Mouse (Mus musculus) embryo, embryonic 10 days (tissue): ENCODE results near the gene Rrp36.

Experiments used
- DNase-seq: peaks from one replicate; pipeline ENCODE4 v3.0.0-alpha.2; 2015; ENCODE audit warnings: low spot score

The Rrp36 gene

DNA sequence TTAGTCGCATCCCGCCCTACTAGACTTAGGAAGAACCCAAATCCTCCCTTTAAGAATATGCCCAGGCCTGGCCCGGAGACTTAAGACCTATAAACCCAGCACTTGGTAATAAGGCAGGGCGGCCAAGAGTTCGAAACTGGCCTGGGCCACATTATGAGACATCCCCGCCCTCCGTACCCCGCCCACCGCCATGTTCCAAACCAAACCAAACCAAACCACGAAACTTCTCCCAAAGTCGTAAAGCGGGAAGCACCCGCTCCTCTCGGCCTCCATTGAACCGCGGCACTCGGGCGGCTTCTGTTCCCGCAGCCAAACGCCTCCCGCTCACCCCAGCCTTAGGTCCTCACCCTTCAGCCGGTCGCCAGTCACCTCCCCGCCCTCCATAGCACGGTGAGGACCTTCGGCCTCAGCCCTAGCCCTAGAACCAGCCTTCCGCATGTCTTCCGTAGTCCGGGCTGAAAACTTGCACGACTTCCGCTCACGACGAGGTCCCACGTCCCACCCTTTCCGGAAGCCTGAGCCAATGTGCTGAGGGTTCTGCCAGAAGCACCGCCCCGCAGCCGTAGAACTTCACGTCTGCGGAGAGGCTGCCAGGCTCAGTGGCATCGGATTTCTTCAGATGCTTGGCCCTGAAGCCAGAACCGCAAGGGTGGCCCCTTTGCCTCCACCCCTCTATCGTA, at the start of gene Rrp36:
Gene Rrp36, minus strand, starts transcription at position 503 of the 680 bp plus-strand sequence.
- DNase-seq = peak; percentile 97

GRCm38 (mm10) chr17:46721077-46721476, 46.9 kb upstream of the Rrp36 start:
- DNase-seq = no peak

- no peak for DNase-seq
Observed at GRCm38 (mm10) chr17:46714756-46715481, 40.8 kb upstream of the Rrp36 start.

GRCm38 (mm10) chr17:46713849-46714248, 39.7 kb upstream of the Rrp36 start:
- no peak for DNase-seq

DNA sequence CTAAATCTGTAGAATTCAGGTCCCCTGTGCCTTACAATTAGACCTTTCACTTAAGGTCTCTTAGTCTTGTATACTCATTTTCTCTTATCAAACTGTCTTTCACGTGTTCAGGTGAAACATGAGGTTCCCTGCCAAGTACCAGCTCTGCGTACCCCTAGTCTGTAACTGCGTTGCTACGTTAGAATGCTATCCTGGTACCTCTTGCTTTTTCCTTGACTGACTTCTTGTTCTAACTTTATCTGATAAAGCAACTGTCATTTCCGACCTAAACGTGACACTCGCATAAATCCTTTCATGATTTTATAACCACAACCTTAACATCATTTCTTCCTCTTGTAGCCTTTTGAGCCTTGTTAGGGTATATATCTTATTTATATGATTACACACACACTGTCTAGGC, 38.3 kb upstream of the Rrp36 start:
- DNase-seq = no peak

DNA sequence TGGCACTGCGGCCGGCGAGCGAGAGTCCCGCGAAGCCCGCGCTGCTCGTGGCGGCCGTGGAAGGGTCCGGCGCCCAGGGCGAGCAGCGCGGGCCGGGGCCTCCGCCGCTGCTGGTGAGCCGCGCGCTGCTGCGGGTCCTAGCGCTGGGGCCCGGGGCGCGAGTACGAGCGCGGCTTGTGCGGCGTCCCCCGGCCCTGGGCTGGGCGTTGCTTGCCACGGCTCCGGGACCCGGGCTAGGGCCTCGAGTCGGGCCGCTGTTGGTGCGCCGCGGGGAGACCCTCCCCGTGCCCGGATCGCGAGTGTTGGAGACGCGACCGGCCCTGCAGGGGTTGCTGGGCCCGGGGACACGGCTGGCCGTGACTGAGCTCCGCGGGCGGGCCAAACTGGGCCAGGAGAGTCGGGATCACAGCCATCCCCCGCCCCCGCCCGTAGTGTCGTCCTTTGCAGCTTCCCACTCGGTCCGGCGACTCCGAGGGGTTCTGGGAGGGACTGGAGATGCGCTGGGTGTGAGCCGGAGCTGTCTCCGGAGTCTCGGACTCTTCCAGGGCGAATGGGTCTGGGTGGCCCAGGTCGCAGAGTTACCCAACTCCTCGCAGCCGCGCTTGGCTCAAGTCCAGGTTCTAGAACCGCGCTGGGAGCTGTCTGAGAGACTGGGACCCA, 37.6 kb upstream of the Rrp36 start:
- DNase-seq = no peak

GRCm38 (mm10) chr17:46710959-46711597, 36.9 kb upstream of the Rrp36 start, which contains the start of gene Pex6:
Pex6 (plus strand) TSS chr17:46711463.
- peak; percentile 96 for DNase-seq

DNA sequence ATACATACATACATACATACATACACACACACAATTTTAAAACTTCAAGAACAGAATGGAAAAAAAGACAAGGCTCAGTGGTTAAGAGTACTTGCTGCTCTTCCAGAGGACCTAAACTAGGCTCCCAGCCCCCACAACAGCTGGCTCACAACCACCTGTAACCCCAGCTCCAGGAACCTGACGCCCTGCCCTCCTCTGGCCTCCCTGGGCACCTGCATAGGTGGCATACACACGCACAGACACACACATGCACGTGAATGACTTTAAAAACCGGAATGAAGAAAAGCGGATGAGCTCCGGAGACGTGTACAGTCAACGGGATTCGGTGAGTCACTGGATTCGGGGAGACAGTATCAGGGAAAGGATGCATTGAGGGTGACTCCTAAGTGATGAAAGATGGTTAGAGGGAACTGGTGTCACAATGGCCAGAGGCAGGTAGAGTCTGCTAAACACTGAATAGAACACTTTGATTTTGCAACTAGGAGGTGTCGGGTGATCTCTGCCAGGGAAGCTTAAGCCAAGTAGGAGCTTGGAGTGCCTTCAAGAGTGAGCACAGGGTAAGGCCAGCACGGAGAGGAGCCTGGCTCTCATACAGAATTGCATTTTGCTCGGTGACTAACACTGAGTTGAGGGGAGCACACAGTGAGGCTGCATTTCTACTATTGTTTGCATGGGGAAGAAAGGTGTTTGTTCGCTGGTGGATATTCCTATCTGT, 32.4 kb upstream of the Rrp36 start:
- DNase-seq = no peak

DNA sequence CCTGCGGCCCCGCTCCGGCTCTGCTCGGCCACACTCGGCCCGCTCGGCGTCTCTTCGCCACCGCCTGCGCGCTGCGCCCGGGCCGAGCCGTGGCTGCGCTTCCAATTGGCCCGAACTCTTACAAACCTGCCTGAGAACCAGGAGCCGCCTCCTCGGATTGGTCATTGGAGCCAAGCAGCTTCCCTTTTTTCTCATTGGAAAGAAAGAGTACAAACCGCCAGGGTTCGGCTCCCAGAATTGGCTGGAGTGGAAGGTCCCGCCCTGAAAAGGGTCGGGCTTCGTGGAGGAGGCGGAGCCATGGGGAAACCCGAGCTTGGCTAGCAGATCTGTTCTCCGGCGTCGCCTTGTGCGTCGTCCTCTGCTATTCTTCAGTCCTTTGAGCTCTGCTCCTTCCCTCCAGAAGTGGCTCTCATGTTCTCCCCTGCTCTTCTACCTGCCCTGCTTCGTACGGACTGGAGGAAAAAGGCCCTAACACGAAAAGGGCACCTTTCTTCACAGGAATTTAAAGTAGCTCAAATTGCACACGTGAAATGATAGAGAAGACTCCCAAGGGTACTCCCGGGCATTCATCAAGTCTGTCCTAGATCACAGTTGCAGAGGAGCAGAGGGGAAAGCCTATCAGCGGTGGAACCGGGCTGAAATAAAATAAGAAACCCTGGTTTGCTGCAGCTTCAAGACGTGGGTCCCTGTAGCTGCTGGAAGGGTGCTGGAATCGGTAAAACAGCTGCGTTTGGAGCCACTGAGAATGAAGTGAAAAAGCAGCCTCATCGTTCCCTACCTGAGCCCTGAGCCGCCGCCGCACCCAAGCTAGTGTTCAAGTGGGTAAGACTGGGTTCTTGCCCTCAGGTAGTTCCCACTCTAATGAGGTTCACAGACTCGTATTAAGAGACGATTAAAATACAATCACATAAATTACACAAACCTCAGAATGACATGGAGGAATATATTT, 31.0 kb upstream of the Rrp36 start, which contains the start of gene Ppp2r5d:
Gene Ppp2r5d, minus strand, starts transcription at position 225 of the 949 bp plus-strand sequence.
- peak; percentile 98 for DNase-seq

- peak; percentile 24 for DNase-seq
Observed at GRCm38 (mm10) chr17:46703971-46704886, 30.1 kb upstream of the Rrp36 start.

GRCm38 (mm10) chr17:46702506-46702905, 28.4 kb upstream of the Rrp36 start:
- DNase-seq = no peak

- DNase-seq = no peak
Observed at GRCm38 (mm10) chr17:46702100-46702499, 27.9 kb upstream of the Rrp36 start.

DNA sequence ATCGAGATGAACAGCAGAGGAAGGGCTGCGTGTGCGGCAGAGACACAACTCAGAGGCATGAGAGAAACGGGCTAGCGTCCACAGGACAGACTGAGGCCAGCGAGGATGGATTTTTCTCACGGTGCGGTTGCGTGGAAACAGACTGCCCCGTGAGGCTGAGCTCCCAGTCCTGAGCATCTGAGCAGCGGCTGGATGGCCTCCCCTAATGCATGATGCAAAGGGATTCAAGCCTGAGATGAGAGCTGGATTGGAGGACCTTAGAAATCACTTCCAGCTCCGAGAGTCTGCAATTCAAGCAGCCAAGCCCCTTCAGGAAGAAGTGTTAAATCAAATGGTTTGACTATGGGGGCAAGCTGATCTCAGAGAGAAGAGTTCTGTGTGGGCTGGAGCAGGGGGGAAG, 27.3 kb upstream of the Rrp36 start:
- DNase-seq = no peak

DNA sequence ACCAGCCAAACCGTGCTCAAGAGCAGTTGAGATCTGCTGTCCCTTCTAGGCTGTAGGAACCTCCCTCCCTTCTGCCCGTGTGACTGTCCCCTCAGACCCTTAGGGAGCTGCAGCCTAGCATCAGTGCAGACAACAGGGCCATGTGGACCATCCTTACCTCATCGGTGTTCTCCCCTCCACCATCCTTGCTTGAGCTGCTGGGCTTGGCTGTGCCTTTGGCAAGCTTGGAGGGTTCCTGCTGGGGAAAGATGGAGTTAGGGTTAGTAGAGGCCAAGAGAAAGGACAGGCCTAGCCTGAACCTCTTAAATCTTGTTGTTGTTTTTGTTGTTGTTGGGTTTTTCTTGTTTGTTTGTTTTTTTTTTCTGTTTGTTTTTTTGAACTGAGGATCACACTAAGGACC, 25.8 kb upstream of the Rrp36 start:
- no peak for DNase-seq

GRCm38 (mm10) chr17:46699245-46699644, 25.1 kb upstream of the Rrp36 start:
- DNase-seq = no peak

- DNase-seq = no peak
Observed at GRCm38 (mm10) chr17:46698515-46698914, 24.4 kb upstream of the Rrp36 start.

DNA sequence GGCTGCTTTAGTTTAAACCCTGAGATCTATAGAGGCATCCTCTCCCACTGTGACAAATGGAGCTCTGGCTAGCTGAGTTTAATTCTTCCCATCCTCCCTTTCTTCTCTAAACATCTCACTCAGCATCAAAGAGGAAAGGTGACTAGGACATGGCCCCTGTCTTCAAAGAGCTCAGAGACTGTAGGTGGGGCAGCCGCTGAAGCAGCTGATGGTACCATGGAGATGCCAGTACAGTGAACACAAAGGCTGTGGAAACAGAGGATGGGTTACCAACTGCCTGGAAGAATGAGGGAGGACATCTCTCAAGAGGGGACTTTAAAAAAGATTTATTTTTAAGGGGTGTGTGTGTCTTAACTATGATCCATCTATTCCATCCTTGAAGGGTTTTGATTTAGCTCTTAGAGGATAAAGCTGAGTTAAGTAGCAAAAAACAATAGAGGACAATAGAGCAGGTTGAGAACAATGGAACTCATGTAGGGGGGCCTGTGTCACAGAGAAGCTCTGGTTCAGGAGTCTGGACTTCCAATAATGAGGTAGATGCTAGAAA, 20.4 kb upstream of the Rrp36 start:
- no peak for DNase-seq

DNA sequence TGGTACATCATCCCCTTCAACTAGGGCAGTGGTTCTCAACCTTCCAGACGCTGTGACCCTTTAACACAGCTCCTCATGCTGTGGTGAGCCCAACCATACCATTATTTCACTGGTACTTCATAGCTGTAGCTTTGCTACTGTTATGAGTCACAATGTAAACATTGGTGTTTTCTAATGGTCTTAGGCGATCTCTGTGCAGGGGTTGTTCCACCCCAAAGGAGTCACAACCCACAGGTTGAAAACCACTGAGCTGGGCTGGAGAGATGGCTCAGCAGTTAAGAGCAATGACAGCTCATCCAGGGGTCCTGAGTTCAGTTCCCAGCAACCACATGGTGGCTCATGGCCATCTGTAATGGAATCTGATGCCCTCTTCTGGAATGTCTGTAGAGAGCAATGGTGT, 17.2 kb upstream of the Rrp36 start:
- DNase-seq = no peak

DNA sequence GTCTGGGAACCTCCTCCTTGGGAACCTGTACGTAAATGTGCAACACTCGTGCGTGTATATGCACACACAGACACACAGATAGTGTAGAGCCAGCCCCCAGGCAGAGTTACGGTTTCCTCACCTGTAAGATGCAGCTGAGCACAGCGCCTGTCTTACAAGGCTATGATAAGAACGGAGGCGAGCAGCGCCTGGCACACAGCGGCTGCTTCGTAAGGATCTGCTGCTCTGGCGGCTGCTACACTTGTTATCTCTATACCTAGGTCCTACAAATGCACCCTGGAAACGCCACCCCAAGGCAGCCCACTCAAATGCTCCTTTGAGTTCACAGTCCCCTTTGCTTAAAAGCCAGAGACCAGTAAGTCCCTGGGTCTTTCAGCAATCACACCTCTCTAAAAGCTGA, 16.5 kb upstream of the Rrp36 start:
- DNase-seq = no peak
